Mouse (Mus musculus) liver, embryonic 11.5 days (tissue): ENCODE data around the gene Dagla. TPM values are rescaled to one million over a fixed set of nuclear protein-coding genes. Genes with fewer than 3 reads are reported as not detected.

Source experiments
- ATAC-seq: fragments of 200-750 bp; cut with Nextera tagmentation; replicated peaks from 2 replicates; pipeline ENCODE4 v1.8.0; 2017; ENCODE audit warnings: moderate number of reproducible peaks, mild to moderate bottlenecking, moderate TSS enrichment, moderate library complexity; ENCODE audit not compliant: low FRiP score
- DNase-seq: peaks from one replicate; pipeline ENCODE4 v3.0.0-alpha.2; 2017; ENCODE audit warnings: low spot score
- H3K27ac ChIP-seq: fragments of 300-500 bp; sonication (generic); 2 replicates; pipeline ENCODE4 v1.5.1; 2014; ENCODE audit warnings: mild to moderate bottlenecking, low read depth, low read length, control low read depth
- H3K27me3 ChIP-seq: fragments of 300-500 bp; sonication (generic); replicated peaks from 2 replicates; pipeline ENCODE4 v1.6.1; 2014; ENCODE audit warnings: low read length, mixed read lengths; ENCODE audit not compliant: control insufficient read depth, insufficient read depth
- H3K36me3 ChIP-seq: fragments of 300-500 bp; sonication (generic); 2 replicates; pipeline ENCODE4 v1.6.1; 2014; ENCODE audit warnings: mild to moderate bottlenecking, low read length, moderate library complexity, mixed read lengths; ENCODE audit not compliant: control insufficient read depth, insufficient read depth
- H3K4me1 ChIP-seq: fragments of 300-500 bp; sonication (generic); replicated peaks from 2 replicates; pipeline ENCODE4 v1.6.1; 2014; ENCODE audit warnings: low read length, mixed read lengths; ENCODE audit not compliant: control insufficient read depth, insufficient read depth
- H3K4me2 ChIP-seq: fragments of 300-500 bp; sonication (generic); 2 replicates; pipeline ENCODE4 v1.6.1; 2014; ENCODE audit warnings: mild to moderate bottlenecking, control low read depth, moderate library complexity
- H3K4me3 ChIP-seq: fragments of 300-500 bp; sonication (generic); 2 replicates; pipeline ENCODE4 v1.5.1; 2014; ENCODE audit warnings: low read depth, low read length, control low read depth
- H3K9ac ChIP-seq: fragments of 300-500 bp; sonication (generic); 2 replicates; pipeline ENCODE4 v1.6.1; 2014; ENCODE audit warnings: low read depth, low read length, control low read depth
- H3K9me3 ChIP-seq: fragments of 300-500 bp; sonication (generic); 2 replicates; pipeline ENCODE4 v1.6.1; 2016; ENCODE audit warnings: low read length, inconsistent platforms, mixed read lengths; ENCODE audit not compliant: control insufficient read depth
- WGBS: fragments of 180-500 bp; shearing (Covaris S2); extraction: QIAGEN DNeasy Blood & Tissue Kit; methylation state at CpG from one replicate; pipeline ENCODE4 v1.1.7; 2014; 5-methylcytosine and 5-hydroxymethylcytosine counted together
- polyA plus RNA-seq: library from polyadenylated mRNA; unstranded; fragments of >200 nt; fragmentation: Nextera tagmentation; extraction: Ambion mirVana; gene quantifications from 2 replicates; pipeline ENCODE4 v1.2.1, GENCODE M21; 2014

Gene Dagla
- 0.77 and 0.82 TPM in 2 replicates for polyA plus RNA-seq

GRCm38 (mm10) chr19:10304810-10305544 is at the start of gene Dagla:
TSS of gene Dagla (minus strand) at chr19:10304877.
- Histone ChIP-seq H3K27ac (no peak within 1 kb of the TSS), H3K9me3 (no peaks in the 10 kb centered on the region), H3K36me3 (no peaks in the 10 kb centered on the region), H3K27me3 (peaks cover 38% of the 10 kb centered on the region), H3K9ac (peak within 1 kb of the TSS; percentile 56), H3K4me3 (peak within 1 kb of the TSS; percentile 59), H3K4me1 (peaks cover 9% of the 10 kb centered on the region), H3K4me2 (peak within 1 kb of the TSS; percentile 90)
- DNase-seq (peak; percentile 76), ATAC-seq (peak; percentile 61)
- 7% methylated on average over 56 of the region's 56 CpGs for WGBS

- Histone ChIP-seq H3K27me3 (no peaks in the 10 kb centered on the region; the same call in 1 of the 2 replicates), H3K4me1 (peaks cover 2% of the 10 kb centered on the region; the same call in 1 of the 2 replicates), H3K27ac (no peak overlapping the region), H3K9ac (no peak overlapping the region), H3K9me3 (no peaks in the 10 kb centered on the region), H3K4me2 (no peak overlapping the region), H3K36me3 (no peaks in the 10 kb centered on the region), H3K4me3 (no peak overlapping the region)
- no peak for DNase-seq
- ATAC-seq: no peak
- WGBS: 78% methylated on average over 7 of the region's 7 CpGs
Measured at GRCm38 (mm10) chr19:10352218-10352617, 47.5 kb upstream of the Dagla start.

DNA sequence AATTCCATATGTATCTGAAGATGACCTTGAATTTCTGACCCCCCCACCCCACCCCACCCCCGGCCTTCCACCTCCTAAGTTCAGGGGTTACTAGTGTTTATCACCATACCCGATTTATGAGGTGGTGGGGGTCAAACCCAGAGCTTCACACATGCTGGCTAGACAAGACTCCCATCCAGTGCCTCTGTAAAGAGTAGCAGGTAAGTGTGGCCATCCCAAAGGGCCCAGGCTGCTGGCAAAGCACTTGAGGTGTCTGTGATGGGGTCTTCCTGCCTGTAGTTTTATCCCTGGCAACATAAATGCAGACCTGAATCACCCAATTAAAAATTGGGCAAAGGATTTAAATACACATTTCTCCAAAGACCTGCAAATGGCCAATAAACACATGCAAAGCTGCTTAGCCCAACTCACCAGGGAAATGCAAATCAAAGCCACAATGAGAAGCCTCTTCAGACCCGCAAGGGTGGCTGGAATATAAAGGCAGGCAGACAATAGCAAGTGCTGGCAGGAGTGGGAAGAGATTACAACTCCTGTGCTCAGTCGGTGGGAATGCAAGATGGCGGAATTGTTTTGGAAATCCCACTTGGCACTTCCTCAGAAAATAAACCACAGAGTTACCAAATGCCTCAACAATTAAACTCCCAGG is 43.1 kb upstream of the Dagla start:
- 50% methylated on average over 5 of the region's 5 CpGs for WGBS
- Histone ChIP-seq H3K4me3 (no peak overlapping the region), H3K36me3 (no peaks in the 10 kb centered on the region), H3K9me3 (no peaks in the 10 kb centered on the region), H3K9ac (no peak overlapping the region), H3K4me2 (no peak overlapping the region), H3K27me3 (peaks cover 4% of the 10 kb centered on the region; the same call in 1 of the 2 replicates), H3K27ac (no peak overlapping the region), H3K4me1 (no peaks in the 10 kb centered on the region)
- DNase-seq: no peak
- ATAC-seq: no peak

- H3K27ac ChIP-seq: no peak overlapping the region
- H3K4me2 ChIP-seq: no peak overlapping the region
- H3K9me3 ChIP-seq: no peaks in the 10 kb centered on the region
- ATAC-seq: peak; percentile 41; the same call in 1 of the 2 replicates
- no peak overlapping the region for H3K4me3 ChIP-seq
- WGBS: 24% methylated on average over 12 of the region's 12 CpGs
- peaks cover 4% of the 10 kb centered on the region; the same call in 1 of the 2 replicates for H3K27me3 ChIP-seq
- H3K9ac ChIP-seq: no peak overlapping the region
- DNase-seq: no peak
- H3K36me3 ChIP-seq: no peaks in the 10 kb centered on the region
- no peaks in the 10 kb centered on the region for H3K4me1 ChIP-seq
Measured at GRCm38 (mm10) chr19:10345696-10346095, 41.0 kb upstream of the Dagla start.

- no peaks in the 10 kb centered on the region for H3K4me1 ChIP-seq
- no peak for DNase-seq
- no peak overlapping the region for H3K9ac ChIP-seq
- H3K27me3 ChIP-seq: peaks cover 12% of the 10 kb centered on the region
- no peak overlapping the region for H3K27ac ChIP-seq
- 76% methylated on average over 10 of the region's 10 CpGs for WGBS
- no peak for ATAC-seq
- H3K36me3 ChIP-seq: no peaks in the 10 kb centered on the region
- no peak overlapping the region for H3K4me3 ChIP-seq
- no peaks in the 10 kb centered on the region for H3K9me3 ChIP-seq
- H3K4me2 ChIP-seq: no peak overlapping the region
Measured at GRCm38 (mm10) chr19:10343866-10344265, 39.2 kb upstream of the Dagla start.

DNA sequence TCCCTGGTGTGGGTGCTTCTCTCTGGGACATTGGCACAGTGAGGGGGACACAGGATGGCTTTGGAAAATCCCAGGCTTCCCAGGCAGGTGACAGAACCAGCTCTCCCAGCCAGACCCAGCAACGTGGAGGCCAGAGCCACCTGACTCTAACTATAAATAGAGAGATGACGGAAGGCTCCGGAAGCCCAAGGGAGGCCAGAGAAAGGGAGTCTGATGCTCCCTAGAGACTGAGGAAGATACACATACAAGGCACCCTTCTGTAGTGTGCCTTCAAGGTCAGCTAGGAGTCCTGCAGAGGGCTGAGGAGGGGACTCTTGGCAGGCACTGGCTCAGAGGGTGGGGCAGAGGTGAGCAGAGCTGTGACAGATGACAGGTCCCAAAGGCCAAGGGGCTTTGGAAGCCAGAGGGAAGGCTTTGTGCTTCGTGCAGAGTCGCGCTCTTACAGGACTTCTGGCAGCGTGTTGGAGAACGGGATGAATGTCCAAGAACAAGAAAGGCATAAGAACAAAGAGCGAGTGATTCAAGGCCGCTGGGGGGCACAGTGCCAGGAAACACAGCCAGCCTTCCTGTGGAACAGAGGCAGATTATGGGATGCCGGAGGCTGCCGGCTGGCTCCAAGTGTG is 37.3 kb upstream of the Dagla start:
- DNase-seq (no peak), ATAC-seq (no peak)
- Histone ChIP-seq H3K4me3 (no peak overlapping the region), H3K36me3 (no peaks in the 10 kb centered on the region), H3K9ac (no peak overlapping the region), H3K27ac (no peak overlapping the region), H3K27me3 (peaks cover 11% of the 10 kb centered on the region), H3K4me1 (no peaks in the 10 kb centered on the region), H3K4me2 (no peak overlapping the region), H3K9me3 (no peaks in the 10 kb centered on the region)
- WGBS: 67% methylated on average over 12 of the region's 12 CpGs

DNA sequence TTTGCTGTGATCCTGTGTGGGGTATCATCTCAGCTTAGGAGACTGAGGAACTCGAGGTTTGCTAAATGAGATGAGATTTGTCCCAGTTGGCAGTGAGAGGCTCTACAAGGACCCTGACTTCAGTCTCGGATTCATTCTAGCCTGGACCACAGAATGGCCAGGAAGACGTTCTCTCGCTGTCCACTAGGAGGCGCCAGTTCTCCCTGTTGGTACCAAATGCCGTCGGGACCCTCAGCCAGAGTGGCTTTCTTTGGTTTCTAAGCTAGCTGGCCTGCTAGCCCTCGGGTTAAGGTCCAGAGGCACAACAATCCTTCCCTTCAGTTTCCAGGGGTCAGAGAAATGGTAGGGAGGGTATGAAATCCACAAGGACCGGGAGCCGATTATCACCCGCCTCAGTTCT is 36.5 kb upstream of the Dagla start:
- DNase-seq: peak; percentile 50
- peaks cover 10% of the 10 kb centered on the region for H3K27me3 ChIP-seq

DNA sequence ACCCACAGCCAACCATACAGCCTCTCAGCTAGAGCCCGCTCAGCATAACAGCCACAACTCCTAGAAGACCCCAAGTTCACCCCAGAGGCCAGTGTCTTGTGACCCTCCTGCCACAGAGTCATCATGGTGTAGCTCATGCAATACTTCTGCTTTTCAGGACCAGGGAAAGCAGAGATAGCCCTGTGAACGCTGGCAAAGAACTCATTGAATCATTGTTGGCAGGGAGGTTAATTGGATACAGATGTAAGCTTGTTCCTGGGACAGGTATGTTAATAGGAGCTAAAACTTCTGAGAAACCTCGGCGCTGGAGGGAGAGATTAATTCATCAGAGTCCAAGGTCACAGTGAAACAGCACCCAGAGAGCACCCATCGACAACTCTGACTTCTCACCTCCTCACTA is 36.0 kb upstream of the Dagla start:
- no peaks in the 10 kb centered on the region for H3K4me1 ChIP-seq
- no peak overlapping the region for H3K9ac ChIP-seq
- no peak overlapping the region for H3K4me2 ChIP-seq
- H3K27me3 ChIP-seq: peaks cover 10% of the 10 kb centered on the region
- ATAC-seq (no peak), DNase-seq (no peak)
- no peaks in the 10 kb centered on the region for H3K9me3 ChIP-seq
- 29% methylated on average over 5 of the region's 5 CpGs for WGBS
- no peak overlapping the region for H3K4me3 ChIP-seq
- H3K27ac ChIP-seq: no peak overlapping the region
- no peaks in the 10 kb centered on the region for H3K36me3 ChIP-seq

More for the DNA sequence above, 36.5 kb upstream of the Dagla start:
- Histone ChIP-seq H3K4me3 (no peak overlapping the region), H3K4me1 (no peaks in the 10 kb centered on the region), H3K4me2 (no peak overlapping the region), H3K9me3 (no peaks in the 10 kb centered on the region), H3K36me3 (no peaks in the 10 kb centered on the region), H3K9ac (no peak overlapping the region), H3K27ac (no peak overlapping the region)
- WGBS: 19% methylated on average over 11 of the region's 11 CpGs
- no peak for ATAC-seq
